Mouse (Mus musculus) splenic B cell, adult 2 months (primary cell): ENCODE measurements around the gene Lonp1.

Experiments used
- DNase-seq: peaks from one replicate; pipeline ENCODE4 v3.0.0-alpha.2; 2011; ENCODE audit warnings: low read depth, low spot score
- H3K27me3 ChIP-seq: 2 replicates; pipeline ENCODE4 v1.6.1; 2012; ENCODE audit warnings: mild to moderate bottlenecking, low read length, moderate library complexity, mixed read lengths; ENCODE audit not compliant: control insufficient read depth, poor library complexity, insufficient read depth, severe bottlenecking
- H3K36me3 ChIP-seq: 2 replicates; pipeline ENCODE4 v1.6.1; 2012; ENCODE audit warnings: mild to moderate bottlenecking, low read length, moderate library complexity, mixed read lengths; ENCODE audit not compliant: control insufficient read depth, poor library complexity, insufficient read depth, severe bottlenecking

The Lonp1 gene

GRCm38 (mm10) chr17:56585171-56585821 is 41.4 kb downstream of the Lonp1 start:
- Histone ChIP-seq H3K27me3 (no peaks in the 10 kb centered on the region), H3K36me3 (peaks cover 7% of the 10 kb centered on the region)
- peak; percentile 80 for DNase-seq

- DNase-seq, result peak; percentile 100
- peaks cover 4% of the 10 kb centered on the region; the same call in 1 of the 2 replicates for H3K36me3 ChIP-seq
- H3K27me3 ChIP-seq, result no peaks in the 10 kb centered on the region
Observed at GRCm38 (mm10) chr17:56584257-56585130, 42.2 kb downstream of the Lonp1 start, which contains the start of the genes Safb2 and Safb. TSS of gene Safb2 (minus strand) at chr17:56584585. TSS of gene Safb (plus strand) at chr17:56584825.

- H3K36me3 ChIP-seq, result peaks cover 4% of the 10 kb centered on the region
- DNase-seq, result no peak
Observed at GRCm38 (mm10) chr17:56583611-56584256, 43.0 kb downstream of the Lonp1 start.

GRCm38 (mm10) chr17:56583071-56583470 is 43.6 kb downstream of the Lonp1 start:
- Histone ChIP-seq H3K36me3 (peaks cover 7% of the 10 kb centered on the region), H3K27me3 (no peaks in the 10 kb centered on the region)
- peak; percentile 27 for DNase-seq

More at GRCm38 (mm10) chr17:56583611-56584256, 43.0 kb downstream of the Lonp1 start:
- no peaks in the 10 kb centered on the region for H3K27me3 ChIP-seq

GRCm38 (mm10) chr17:56572939-56573338 is 53.7 kb downstream of the Lonp1 start:
- H3K27me3 ChIP-seq, result no peaks in the 10 kb centered on the region
- H3K36me3 ChIP-seq, result peaks cover 13% of the 10 kb centered on the region
- DNase-seq, result no peak

GRCm38 (mm10) chr17:56572154-56572553 is 54.5 kb downstream of the Lonp1 start:
- Histone ChIP-seq H3K36me3 (peaks cover 8% of the 10 kb centered on the region), H3K27me3 (no peaks in the 10 kb centered on the region)
- no peak for DNase-seq

GRCm38 (mm10) chr17:56570287-56570686 is 56.4 kb downstream of the Lonp1 start:
- no peak for DNase-seq
- H3K36me3 ChIP-seq, result peaks cover 17% of the 10 kb centered on the region
- no peaks in the 10 kb centered on the region for H3K27me3 ChIP-seq

GRCm38 (mm10) chr17:56567370-56567769 is 59.3 kb downstream of the Lonp1 start:
- Histone ChIP-seq H3K27me3 (no peaks in the 10 kb centered on the region), H3K36me3 (peaks cover 21% of the 10 kb centered on the region)
- no peak for DNase-seq

- no peaks in the 10 kb centered on the region for H3K27me3 ChIP-seq
- H3K36me3 ChIP-seq, result peaks cover 22% of the 10 kb centered on the region
- DNase-seq, result no peak
Observed at GRCm38 (mm10) chr17:56566918-56567317, 59.8 kb downstream of the Lonp1 start.

GRCm38 (mm10) chr17:56566293-56566692 is 60.4 kb downstream of the Lonp1 start:
- H3K36me3 ChIP-seq, result peaks cover 22% of the 10 kb centered on the region
- no peak for DNase-seq
- H3K27me3 ChIP-seq, result no peaks in the 10 kb centered on the region
